ENCODE assay signal across 8 mouse cellular contexts in the genomic region with DNA sequence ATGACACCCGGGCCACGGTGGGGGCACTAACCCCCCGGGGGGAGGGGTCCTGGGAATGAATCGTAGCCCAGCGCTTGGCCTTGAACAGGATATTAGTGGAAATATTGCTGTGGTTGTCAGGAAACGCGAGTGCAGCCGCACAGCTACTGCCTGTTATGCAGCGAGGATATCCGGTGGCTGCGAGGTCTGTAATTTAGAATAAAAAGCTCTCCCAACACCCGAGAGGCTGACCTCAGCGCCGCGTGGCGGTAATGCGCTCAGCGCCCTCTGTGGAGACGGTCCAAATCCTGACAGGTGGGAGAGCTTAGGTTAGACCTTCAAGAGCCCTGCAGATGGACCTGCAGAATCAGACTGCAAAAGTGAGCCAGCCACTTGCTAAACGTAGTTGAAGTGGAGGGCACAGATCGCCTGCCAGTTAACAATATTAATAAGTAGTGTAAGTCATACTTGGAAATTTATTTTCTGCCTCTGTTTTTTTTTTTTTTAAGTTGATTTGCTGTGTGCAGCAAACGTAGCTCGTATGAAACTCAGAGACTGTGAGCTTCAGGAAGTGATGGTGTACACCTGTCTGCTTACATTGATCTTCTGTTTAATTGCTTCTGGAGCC. TPM values are rescaled to one million over a fixed set of nuclear protein-coding genes. Genes with fewer than 3 reads are reported as not detected.
DNase-seq lines count a peak whose midpoint lies in the region; ATAC-seq and TF ChIP-seq lines count a peak whose summit lies in the region.

No protein-coding gene starts in this region.

- no peaks in the 10 kb centered on the region; the same call in 1 of the 2 replicates for H3K79me2 ChIP-seq in heart, adult 2 months (replicated peaks; ENCODE audit: control insufficient read depth, insufficient read depth, low read length)

- H3K27me3 ChIP-seq in heart, adult 2 months (ENCODE audit: control insufficient read depth, insufficient read depth, low read length): no peaks in the 10 kb centered on the region
- H3K27me3 ChIP-seq in kidney, postnatal 0 days (ENCODE audit: insufficient read depth, low read length): no peaks in the 10 kb centered on the region

- H3K4me2 ChIP-seq in kidney, postnatal 0 days (ENCODE audit: low read length): peak overlapping the region; percentile 96

- peak; percentile 52 for TF ChIP-seq CTCF in heart, adult 2 months (IDR thresholded peaks at IDR 0.05)
- peak; percentile 34; the same call in 1 of the 2 replicates for TF ChIP-seq CTCF in kidney, postnatal 0 days (IDR thresholded peaks at IDR 0.05; ENCODE audit: low read depth)

- peak overlapping the region; percentile 78 for H3K4me3 ChIP-seq in heart, adult 2 months
- peak overlapping the region; percentile 93 for H3K4me3 ChIP-seq in kidney, postnatal 0 days (replicated peaks; ENCODE audit: low read depth, low read length)

- 3% methylated on average over 23 of the region's 23 CpGs for WGBS in heart, adult 2 months
- 3% methylated on average over 23 of the region's 23 CpGs for WGBS in kidney, postnatal 0 days

- H3K27ac ChIP-seq in heart, adult 2 months: peak overlapping the region; percentile 92
- peak overlapping the region; percentile 90 for H3K27ac ChIP-seq in kidney, postnatal 0 days

- no peak for TF ChIP-seq POLR2A in heart, adult 2 months (IDR thresholded peaks at IDR 0.05; ENCODE audit: insufficient read depth, low read depth, low read length)

- peak; percentile 69 to 74 for DNase-seq in adrenal gland, postnatal 36 days
- no peak for DNase-seq in adrenal gland, adult (ENCODE audit: inconsistent age in 2 of 2, low spot score in 1 of 2)
- peak; percentile 66 for DNase-seq in 3T3-L1 (ENCODE audit: low read depth, low spot score)
- peak; percentile 46 for DNase-seq in c-Kit-negative CD71-positive TER-119-positive erythroid progenitor cells, embryonic 14.5 days (ENCODE audit: low read depth, low spot score)
- DNase-seq in heart, adult 2 months: peak in 1 of 2 experiments; percentile 76
- DNase-seq in kidney, postnatal 0 days (ENCODE audit: low spot score): peak; percentile 73
- peak; percentile 69 to 72 for DNase-seq in lung, postnatal 4 days
- peak; percentile 73 to 74 for DNase-seq in spleen, adult 18-20 months

- ATAC-seq in kidney, postnatal 0 days (replicated peaks; ENCODE audit: low FRiP score, low read depth): peak; percentile 47

- 0 out of 2 replicates have a peak, but pooled peaks have one; percentile 39 for TF ChIP-seq EP300 in heart, adult 2 months (IDR thresholded peaks at IDR 0.05; ENCODE audit: insufficient read depth, low read depth, low read length)

- H3K36me3 ChIP-seq in heart, adult 2 months (ENCODE audit: control insufficient read depth, insufficient read depth, low read length): no peaks in the 10 kb centered on the region; the same call in 1 of the 2 replicates
- H3K36me3 ChIP-seq in kidney, postnatal 0 days (ENCODE audit: insufficient read depth, low read length): no peaks in the 10 kb centered on the region

- no peaks in the 10 kb centered on the region for H3K9me3 ChIP-seq in kidney, postnatal 0 days (replicated peaks; ENCODE audit: low read length)

- peak overlapping the region; percentile 75 for H3K9ac ChIP-seq in heart, adult 2 months (ENCODE audit: low read depth, low read length)
- H3K9ac ChIP-seq in kidney, postnatal 0 days (ENCODE audit: low read depth, low read length): peak overlapping the region; percentile 87

- intact Hi-C loops in heart, adult 2 months (cut with DNase I): loop anchor here (2.0 to 10.0 kb wide), 3 partner anchors 82 to 986 kb away; a partner anchor contains a TSS

- H3K4me1 ChIP-seq in heart, adult 2 months (ENCODE audit: control insufficient read depth, insufficient read depth, low read length): no peaks in the 10 kb centered on the region
- peaks cover 8% of the 10 kb centered on the region for H3K4me1 ChIP-seq in kidney, postnatal 0 days (replicated peaks; ENCODE audit: insufficient read depth, low read length)

RNA-seq across cellular contexts. Expression of a gene that starts 0.6 kb away (rescaled TPM):
- 10 to 100 TPM; 32.6 to 34.5 TPM for total RNA-seq in adrenal gland, postnatal 36 days (2021)
- 10 to 100 TPM; 22.0 to 23.4 TPM for total RNA-seq in heart, adult 2 months (2021)
- polyA plus RNA-seq in heart, adult 2 months (2012; rRNA removed): 17.3 and 18.1 TPM in 2 replicates
- 21.6 and 22.4 TPM in 2 replicates for polyA plus RNA-seq in kidney, postnatal 0 days (2015; fragmentation: Nextera tagmentation; extraction: Ambion mirVana)

Comparison
In these comparisons a context has a peak if more than half of its experiments do, and no peak if none do; other contexts are left out.
1. DNase-seq: peak in adrenal gland, postnatal 36 days (2 of 2), 3T3-L1 (single experiment), c-Kit-negative CD71-positive TER-119-positive erythroid progenitor cells, embryonic 14.5 days (single experiment), kidney, postnatal 0 days (single experiment), lung, postnatal 4 days (2 of 2) and spleen, adult 18-20 months (2 of 2); none in adrenal gland, adult (0 of 2).